Mouse (Mus musculus) hematopoietic stem cell, adult 5-6 weeks (primary cell): Measurements from ENCODE around the gene C2cd4c. TPM values are rescaled to one million over a fixed set of nuclear protein-coding genes. Genes with fewer than 3 reads are reported as not detected.

Experiments used
- ATAC-seq, 2 experiments: fragments of 125-278 bp in 1 of 2; replicated peaks in 1 of 2; 2 replicates each; pipeline ENCODE4 v1.8.0; 2016 to 2017; ENCODE audit warnings: inconsistent platforms in 2 of 2, mild to moderate bottlenecking in 2 of 2, moderate number of reproducible peaks in 2 of 2, low read depth in 1 of 2, moderate TSS enrichment in 1 of 2; ENCODE audit not compliant: low FRiP score in 2 of 2, poor library complexity in 2 of 2, severe bottlenecking in 2 of 2, insufficient read depth in 1 of 2, low TSS enrichment in 1 of 2
- total RNA-seq: library from RNA; stranded (forward); fragments of 172-1452, 232-1000 nt; gene quantifications from 2 replicates; pipeline ENCODE4 v1.2.3, GENCODE M21; 2017

Gene C2cd4c
- total RNA-seq, 1 experiment from 2014 or later, result 0.10 TPM

GRCm38 (mm10) chr10:79556951-79557350 is 56.9 kb downstream of the C2cd4c start:
- ATAC-seq, result no peak

Other genes starting within 250 kb of the C2cd4c start
- not detected in 2 replicates for gene Vmn2r83, start 145.3 kb downstream of the C2cd4c start, total RNA-seq
- 7.4 and 11.1 TPM in 2 replicates for gene Plpp2, start 80.2 kb downstream of the C2cd4c start, total RNA-seq
- gene Mier2, start 58.8 kb downstream of the C2cd4c start, total RNA-seq, result 17.9 and 18.5 TPM in 2 replicates
- not detected in 2 replicates for gene Theg, start 26.7 kb downstream of the C2cd4c start, total RNA-seq
- gene Shc2, start 23.9 kb upstream of the C2cd4c start, total RNA-seq, result not detected in 2 replicates
- gene Odf3l2, start 31.7 kb upstream of the C2cd4c start, total RNA-seq, result not detected in 2 replicates
- not detected in 2 replicates for gene Madcam1, start 50.5 kb upstream of the C2cd4c start, total RNA-seq
- 0.50 and 7.2 TPM in 2 replicates for gene Tpgs1, start 55.3 kb upstream of the C2cd4c start, total RNA-seq
- gene Cdc34, start 68.2 kb upstream of the C2cd4c start, total RNA-seq, result 64.2 and 65.0 TPM in 2 replicates
- gene Gzmm, start 75.0 kb upstream of the C2cd4c start, total RNA-seq, result 0.94 TPM in 1 of 2 replicates, not detected in the other
- gene Bsg, start 90.5 kb upstream of the C2cd4c start, total RNA-seq, result 203 and 235 TPM in 2 replicates
- 0.44 TPM in 1 of 2 replicates, not detected in the other for gene Hcn2, start 102.6 kb upstream of the C2cd4c start, total RNA-seq
- 10.9 and 12.1 TPM in 2 replicates for gene Polrmt, start 132.6 kb upstream of the C2cd4c start, total RNA-seq
- not detected in 2 replicates for gene Fgf22, start 141.1 kb upstream of the C2cd4c start, total RNA-seq
- gene Rnf126, start 152.9 kb upstream of the C2cd4c start, total RNA-seq, result 16.1 and 21.7 TPM in 2 replicates
- gene Fstl3, start 163.2 kb upstream of the C2cd4c start, total RNA-seq, result 0.99 and 1.6 TPM in 2 replicates
- 10.0 and 18.4 TPM in 2 replicates for gene Prss57, start 176.9 kb upstream of the C2cd4c start, total RNA-seq
- 8.8 and 12.4 TPM in 2 replicates for gene Palm, start 179.5 kb upstream of the C2cd4c start, total RNA-seq
- gene Misp, start 207.0 kb upstream of the C2cd4c start, total RNA-seq, result 0.13 TPM in 1 of 2 replicates, not detected in the other
- 165 and 178 TPM in 2 replicates for gene Ptbp1, start 240.4 kb upstream of the C2cd4c start, total RNA-seq